Mouse (Mus musculus): ENCODE measurements around the gene Zfp791. TPM values are rescaled to one million over a fixed set of nuclear protein-coding genes. Genes with fewer than 3 reads are reported as not detected.

The Zfp791 gene
- not detected for polyA plus RNA-seq (2017; shearing (Covaris generic))

GRCm38 (mm10) chr8:85122995-85123394 lies at the start of gene Zfp791:
Zfp791 (minus strand) TSS chr8:85123095.

DNA sequence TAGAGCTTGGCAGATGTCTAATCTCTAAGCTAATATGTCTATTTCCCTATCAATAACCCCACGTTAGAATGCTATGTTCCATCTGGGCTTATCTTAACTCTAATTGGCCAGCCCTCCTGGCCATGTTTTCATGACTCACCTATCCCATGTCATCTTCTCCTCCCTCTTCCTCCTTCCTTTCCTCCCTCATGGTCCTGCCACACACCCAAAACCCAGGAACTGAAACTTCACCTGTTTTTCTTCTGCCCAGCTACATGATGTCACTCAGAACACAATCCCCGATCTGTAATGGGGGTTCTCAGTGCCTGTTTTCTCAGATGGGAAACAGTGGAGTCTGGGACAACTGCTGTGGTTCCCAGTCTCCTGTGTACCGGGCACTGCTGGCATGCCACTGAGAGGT lies 28.7 kb upstream of the Zfp791 start, which contains the start of gene Cks1brt:
Gene Cks1brt (plus strand): TSS at position 301 of the 400 bp plus-strand sequence.

DNA sequence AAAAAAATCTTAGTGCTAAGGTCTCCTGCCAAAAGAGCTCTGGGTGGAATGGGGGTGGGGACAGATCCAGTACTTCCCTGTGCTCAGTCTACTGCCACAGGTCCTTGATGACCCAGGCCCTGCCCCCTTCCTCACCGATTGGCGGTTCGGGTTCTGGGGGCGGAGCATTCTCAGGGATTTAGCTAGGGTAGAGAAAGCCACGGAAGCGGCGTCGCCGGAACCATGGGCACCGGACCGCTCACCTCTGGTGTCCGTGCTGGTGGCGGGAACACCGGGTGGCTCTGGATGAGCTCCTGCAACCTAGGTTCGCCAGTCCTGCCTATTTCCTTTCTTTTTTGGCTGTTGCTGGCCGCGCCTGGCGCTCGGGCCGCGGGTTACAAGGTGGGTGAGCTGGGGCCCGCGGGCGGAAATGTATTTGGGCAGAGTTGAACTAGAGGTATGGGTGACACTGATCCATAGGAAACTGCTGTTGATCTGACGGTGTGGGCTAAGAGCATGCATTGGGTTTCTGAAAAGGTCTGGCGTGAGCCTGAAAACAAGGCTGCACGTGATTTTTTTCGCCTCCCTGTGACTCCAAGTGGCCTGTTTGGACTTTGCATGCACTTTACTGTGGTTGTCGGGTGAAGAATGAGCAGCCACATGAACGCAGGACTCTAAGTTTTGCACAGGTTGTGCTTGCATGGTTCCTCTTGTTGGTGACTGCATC lies 39.6 kb downstream of the Zfp791 start, which contains the start of gene Man2b1:
Gene Man2b1 (plus strand): TSS at position 163 of the 706 bp plus-strand sequence.

GRCm38 (mm10) chr8:85081216-85081555 lies 41.7 kb downstream of the Zfp791 start, which contains the start of gene Wdr83:
Wdr83 (minus strand) TSS chr8:85081306.

DNA sequence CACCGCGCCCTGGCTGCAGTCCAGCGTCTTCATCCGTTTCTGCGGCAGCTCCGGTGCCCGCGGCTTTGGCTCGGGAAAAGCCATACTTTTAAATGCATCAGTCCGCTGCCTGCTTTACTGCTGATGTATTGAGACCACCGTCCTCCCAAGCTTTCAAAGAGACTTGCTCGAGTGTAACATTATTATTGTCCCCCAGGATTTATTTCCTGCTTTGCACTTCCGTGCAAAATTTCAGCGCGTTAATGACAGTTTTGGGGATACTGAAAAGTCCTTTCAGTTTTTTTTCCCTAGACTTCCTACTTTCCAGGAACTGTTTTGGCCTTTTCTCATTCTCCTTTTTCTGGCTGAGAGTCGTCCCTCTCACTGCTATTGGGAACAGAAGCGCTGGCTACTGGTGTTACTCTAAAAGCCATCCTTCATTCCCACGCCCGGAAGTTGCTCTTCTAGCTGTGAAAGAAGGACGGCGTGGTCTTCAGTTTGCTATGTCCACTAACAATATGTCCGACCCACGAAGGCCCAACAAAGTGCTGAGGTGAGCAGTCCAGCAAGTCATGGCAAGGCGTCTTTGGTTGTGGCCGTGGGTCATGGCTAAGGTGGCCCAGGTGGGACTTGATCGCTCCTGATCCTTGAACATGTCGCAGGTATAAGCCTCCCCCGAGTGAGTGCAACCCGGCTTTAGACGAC lies 42.2 kb downstream of the Zfp791 start, which contains the start of gene Wdr83os:
Gene Wdr83os (plus strand): TSS at position 209 of the 684 bp plus-strand sequence.

DNA sequence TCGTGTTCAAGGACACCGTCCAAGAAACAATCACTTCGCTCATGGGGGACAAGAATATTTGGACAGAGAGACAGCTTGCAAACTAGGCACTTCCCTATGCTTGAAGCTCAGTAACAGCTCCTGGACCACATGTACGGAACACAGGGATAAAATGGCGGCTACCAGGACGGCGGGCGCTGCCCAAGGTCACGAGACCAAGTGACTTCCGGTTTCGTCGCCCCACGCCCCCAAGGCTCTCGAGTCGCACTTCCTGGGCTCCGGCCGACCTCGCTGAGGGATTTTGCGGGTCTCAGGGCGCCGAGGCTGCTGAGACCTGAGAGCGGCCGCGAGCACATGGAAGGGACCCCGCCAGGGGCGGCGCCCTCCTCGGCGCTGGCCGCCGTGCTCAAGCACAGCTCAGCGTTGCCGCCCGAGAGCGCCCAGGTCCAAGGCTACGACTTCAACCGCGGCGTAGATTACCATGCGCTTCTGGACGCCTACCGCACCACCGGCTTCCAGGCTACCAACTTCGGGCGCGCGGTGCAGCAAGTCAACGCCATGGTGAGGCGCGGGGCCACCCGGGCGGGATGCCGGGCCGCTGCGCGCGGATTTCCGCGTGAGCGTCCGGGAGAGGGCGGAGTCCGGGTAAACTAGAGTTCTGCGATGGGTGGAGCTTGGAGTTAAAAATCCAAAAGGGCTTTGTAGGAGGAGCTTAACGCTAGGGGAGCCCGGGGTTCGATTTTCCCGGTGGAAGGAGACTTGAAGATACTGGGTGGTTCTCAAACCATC lies 51.2 kb downstream of the Zfp791 start, which contains the start of gene Dhps:
Gene Dhps (plus strand): TSS at position 244 of the 768 bp plus-strand sequence.

GRCm38 (mm10) chr8:85067982-85068381 lies 54.9 kb downstream of the Zfp791 start, which contains the start of gene Gm5741:
Gm5741 (minus strand) TSS chr8:85067982.

GRCm38 (mm10) chr8:85059879-85060616 lies 62.8 kb downstream of the Zfp791 start, which contains the start of gene Fbxw9:
Fbxw9 (plus strand) TSS chr8:85060055.

Other genes starting within 250 kb of the Zfp791 start
- gene Gcdh, start 229.2 kb downstream of the Zfp791 start, polyA plus RNA-seq (2017; shearing (Covaris generic)), result 38.4 TPM
- 0.60 TPM for gene Klf1, start 221.2 kb downstream of the Zfp791 start, polyA plus RNA-seq (2017; shearing (Covaris generic))
- 22.3 TPM for gene Dnase2a, start 214.5 kb downstream of the Zfp791 start, polyA plus RNA-seq (2017; shearing (Covaris generic))
- gene Mast1, start 185.7 kb downstream of the Zfp791 start, polyA plus RNA-seq (2017; shearing (Covaris generic)), result 1.3 TPM
- gene Rtbdn, start 176.1 kb downstream of the Zfp791 start, polyA plus RNA-seq (2017; shearing (Covaris generic)), result not detected
- not detected for gene Gm49661, start 153.7 kb downstream of the Zfp791 start, polyA plus RNA-seq (2017; shearing (Covaris generic))
- 233 TPM for gene Prdx2, start 153.5 kb downstream of the Zfp791 start, polyA plus RNA-seq (2017; shearing (Covaris generic))
- 108 TPM for gene Rnaseh2a, start 153.3 kb downstream of the Zfp791 start, polyA plus RNA-seq (2017; shearing (Covaris generic))
- gene Junb, start 144.4 kb downstream of the Zfp791 start, polyA plus RNA-seq (2017; shearing (Covaris generic)), result 339 TPM
- 4.4 TPM for gene Hook2, start 132.5 kb downstream of the Zfp791 start, polyA plus RNA-seq (2017; shearing (Covaris generic))
- not detected for gene Best2, start 108.6 kb downstream of the Zfp791 start, polyA plus RNA-seq (2017; shearing (Covaris generic))
- 60.6 TPM for gene Asna1, start 97.8 kb downstream of the Zfp791 start, polyA plus RNA-seq (2017; shearing (Covaris generic))
- gene Trir, start 96.3 kb downstream of the Zfp791 start, polyA plus RNA-seq (2017; shearing (Covaris generic)), result 122 TPM
- gene Tnpo2, start 86.2 kb downstream of the Zfp791 start, polyA plus RNA-seq (2017; shearing (Covaris generic)), result 51.4 TPM
- 10.1 TPM for gene Fbxw9, start 63.0 kb downstream of the Zfp791 start, polyA plus RNA-seq (2017; shearing (Covaris generic))
- 2.5 TPM for gene Gm5741, start 55.1 kb downstream of the Zfp791 start, polyA plus RNA-seq (2017; shearing (Covaris generic))
- gene Dhps, start 51.3 kb downstream of the Zfp791 start, polyA plus RNA-seq (2017; shearing (Covaris generic)), result 57.7 TPM
- gene Wdr83os, start 42.4 kb downstream of the Zfp791 start, polyA plus RNA-seq (2017; shearing (Covaris generic)), result 190 TPM
- 46.6 TPM for gene Wdr83, start 41.8 kb downstream of the Zfp791 start, polyA plus RNA-seq (2017; shearing (Covaris generic))
- gene Man2b1, start 39.8 kb downstream of the Zfp791 start, polyA plus RNA-seq (2017; shearing (Covaris generic)), result 167 TPM
- not detected for gene Cks1brt, start 28.8 kb upstream of the Zfp791 start, polyA plus RNA-seq (2017; shearing (Covaris generic))
- not detected for gene Olfr371, start 102.9 kb upstream of the Zfp791 start, polyA plus RNA-seq (2017; shearing (Covaris generic))
- gene Orc6, start 176.5 kb upstream of the Zfp791 start, polyA plus RNA-seq (2017; shearing (Covaris generic)), result 29.8 TPM
- 120 TPM for gene Vps35, start 176.7 kb upstream of the Zfp791 start, polyA plus RNA-seq (2017; shearing (Covaris generic))

Measured in CD4-positive, CD25-positive, alpha-beta regulatory T cell, adult 9 weeks (primary cell).